Mouse (Mus musculus) megakaryocyte, embryonic 14.5 days (primary cell): ENCODE measurements around the gene Col18a1. TPM values are rescaled to one million over a fixed set of nuclear protein-coding genes. Genes with fewer than 3 reads are reported as not detected.

Experiments
- H3K27me3 ChIP-seq: replicated peaks from 2 replicates; pipeline ENCODE3; 2012; ENCODE audit warnings: inconsistent platforms
- H3K36me3 ChIP-seq: replicated peaks from 2 replicates; pipeline ENCODE3; 2012; ENCODE audit warnings: low read length, inconsistent platforms, mixed read lengths
- H3K4me1 ChIP-seq: 2 replicates; pipeline ENCODE4 v1.6.1; 2012; ENCODE audit warnings: inconsistent platforms
- H3K4me3 ChIP-seq: replicated peaks from 2 replicates; pipeline ENCODE3; 2012; ENCODE audit warnings: moderate library complexity, mild to moderate bottlenecking, inconsistent platforms
- H3K9me3 ChIP-seq: 2 replicates; pipeline ENCODE4 v1.6.1; 2012; ENCODE audit warnings: inconsistent platforms
- FLI1 ChIP-seq: IDR thresholded peaks from 2 replicates; pipeline ENCODE4 v1.6.1; 2012; ENCODE audit warnings: low read length, inconsistent platforms, mixed read lengths
- GATA1 ChIP-seq: IDR thresholded peaks from 3 replicates; pipeline ENCODE4 v1.6.1; 2012; ENCODE audit warnings: mixed read lengths, low read length, inconsistent platforms, borderline replicate concordance
- polyA plus RNA-seq: library from polyadenylated mRNA; stranded (reverse); fragments of >175 nt; gene quantifications from 2 replicates; pipeline ENCODE4 v1.2.3, GENCODE M21; 2012; ENCODE audit warnings: low replicate concordance; ENCODE audit not compliant: insufficient read depth

The Col18a1 gene
- polyA plus RNA-seq, 1 experiment: 946 TPM

DNA sequence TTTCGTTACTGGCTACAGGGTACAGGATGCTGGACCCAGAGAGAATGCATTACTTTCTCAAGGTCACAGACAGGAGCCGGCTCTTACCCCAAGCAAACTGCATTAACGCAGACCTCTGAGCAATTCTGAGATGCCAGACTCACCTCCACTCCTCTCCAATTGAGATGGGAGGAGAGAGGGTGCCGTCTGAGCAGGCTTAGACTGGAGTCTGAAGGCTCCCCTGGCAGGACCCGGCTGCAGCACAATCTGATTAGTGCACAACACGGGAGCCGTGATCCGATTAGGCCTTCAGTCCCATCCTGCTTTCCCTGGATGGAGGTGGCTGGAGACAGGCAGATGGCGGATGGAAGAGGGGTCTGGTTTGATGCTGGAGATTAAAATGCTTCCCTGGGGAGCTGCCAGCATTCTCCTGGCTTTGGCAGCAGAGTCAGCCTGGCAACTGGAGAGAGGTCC lies 158.2 kb downstream of the Col18a1 start:
- H3K4me3 ChIP-seq: no peak overlapping the region
- H3K36me3 ChIP-seq: no peaks in the 10 kb centered on the region
- peaks cover 17% of the 10 kb centered on the region for H3K27me3 ChIP-seq
- TF ChIP-seq FLI1 (no peak), GATA1 (no peak)
- H3K9me3 ChIP-seq: peaks cover 3% of the 10 kb centered on the region; the same call in 1 of the 2 replicates
- no peaks in the 10 kb centered on the region for H3K4me1 ChIP-seq

DNA sequence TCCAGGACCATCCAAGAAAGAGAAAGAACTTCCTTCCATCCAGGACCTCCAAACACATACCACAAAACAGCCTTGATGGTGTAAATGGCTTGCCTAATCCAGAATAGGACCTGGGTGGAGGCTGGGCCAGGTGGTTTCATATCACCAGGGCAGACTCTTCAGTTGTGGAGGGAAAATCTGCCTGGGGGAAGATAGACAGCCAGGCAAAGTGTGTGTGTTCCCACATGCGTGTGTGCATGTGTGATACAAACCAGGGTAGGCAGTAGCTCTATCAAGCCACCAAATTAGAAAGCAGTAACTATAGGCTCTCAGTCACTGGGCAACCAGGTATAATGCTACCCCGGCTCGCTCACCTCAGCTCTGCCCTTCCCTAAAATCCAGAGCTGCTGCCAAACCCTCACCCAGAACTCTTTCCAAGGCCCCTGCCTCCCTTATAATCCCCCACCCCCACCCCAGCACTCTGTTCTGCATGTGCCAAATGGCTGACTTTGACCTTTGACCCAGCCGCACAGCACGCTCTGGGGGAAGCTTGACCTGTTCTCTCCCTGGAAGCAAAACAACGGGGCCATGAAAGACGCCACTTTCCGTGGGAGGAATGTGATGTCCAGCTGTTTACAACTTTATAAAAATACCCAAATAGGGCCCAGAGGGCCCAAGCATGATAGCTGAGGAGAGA lies 158.8 kb downstream of the Col18a1 start:
- Histone ChIP-seq H3K4me3 (no peak overlapping the region), H3K4me1 (no peaks in the 10 kb centered on the region), H3K9me3 (peaks cover 3% of the 10 kb centered on the region; the same call in 1 of the 2 replicates), H3K36me3 (no peaks in the 10 kb centered on the region), H3K27me3 (peaks cover 17% of the 10 kb centered on the region)
- no peak for TF ChIP-seq GATA1
- TF ChIP-seq FLI1: no peak

DNA sequence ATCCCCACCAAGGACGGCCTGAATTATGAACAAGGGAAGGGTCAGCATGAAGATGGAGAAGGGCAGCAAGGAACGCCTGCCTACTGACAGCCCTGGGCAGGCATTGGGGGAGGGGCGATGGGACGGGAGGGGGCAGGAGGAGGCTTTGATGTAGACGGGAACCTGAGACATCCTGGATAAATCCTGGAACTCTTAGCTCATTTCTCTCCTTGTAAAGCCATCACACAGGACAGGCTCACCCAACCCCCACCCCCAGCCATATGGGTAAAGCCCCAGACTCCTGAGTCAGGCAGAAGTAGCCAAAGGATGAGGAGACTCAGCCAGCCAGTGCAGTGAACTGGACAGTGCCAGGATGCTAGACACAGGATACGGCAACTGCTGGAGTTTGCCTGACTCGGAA lies 161.4 kb downstream of the Col18a1 start:
- Histone ChIP-seq H3K4me1 (no peaks in the 10 kb centered on the region), H3K4me3 (no peak overlapping the region), H3K27me3 (peaks cover 17% of the 10 kb centered on the region), H3K9me3 (peaks cover 18% of the 10 kb centered on the region), H3K36me3 (no peaks in the 10 kb centered on the region)
- TF ChIP-seq FLI1 (no peak), GATA1 (no peak)

Other genes with a start within 250 kb of the Col18a1 start
- gene Pcbp3, start 204.7 kb downstream of the Col18a1 start, polyA plus RNA-seq: 1.3 and 2.0 TPM in 2 replicates
- gene Slc19a1, start 134.3 kb downstream of the Col18a1 start, polyA plus RNA-seq: 13.0 and 16.3 TPM in 2 replicates
- 78.3 and 80.8 TPM in 2 replicates for gene Pofut2, start 92.7 kb upstream of the Col18a1 start, polyA plus RNA-seq